Mouse (Mus musculus): ENCODE measurements around the gene Cyren. TPM values are rescaled to one million over a fixed set of nuclear protein-coding genes. Genes with fewer than 3 reads are reported as not detected.

Cyren gene
- polyA plus RNA-seq, 1 experiment: 7.9 TPM

DNA sequence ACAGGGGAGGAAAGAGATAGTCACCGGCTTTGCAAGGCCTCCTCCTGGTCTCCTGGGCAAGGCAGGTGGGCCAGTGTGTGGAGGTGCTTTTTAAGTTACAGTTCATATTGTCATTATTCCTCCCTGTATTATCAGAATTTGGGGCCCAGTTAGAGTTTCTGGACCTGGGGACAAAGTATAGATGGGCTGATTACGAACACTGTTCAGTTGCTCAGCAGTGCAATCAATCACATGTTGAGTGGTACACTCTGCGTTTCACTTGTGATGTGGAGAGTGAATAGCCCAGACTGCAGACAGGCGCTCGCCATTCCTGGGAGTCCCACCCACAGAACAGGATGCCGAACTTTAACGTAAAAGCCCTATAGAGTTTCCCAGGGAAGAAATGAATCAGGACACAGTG, 6.9 kb upstream of the Cyren start:
- Histone ChIP-seq H3K36me3 (ENCODE audit: control insufficient read depth, insufficient read depth) (peaks cover 28% of the 10 kb centered on the region), H3K4me3 (ENCODE audit: insufficient read depth, poor library complexity, severe bottlenecking) (no peak overlapping the region), H3K79me3 (ENCODE audit: low read depth) (no peaks in the 10 kb centered on the region), H3ac (ENCODE audit: control insufficient read depth, insufficient read length, low read depth) (no peak overlapping the region), H3K79me2 (ENCODE audit: control insufficient read depth, insufficient read depth) (no peaks in the 10 kb centered on the region), H3K27me3 (ENCODE audit: control insufficient read depth, insufficient read depth, insufficient read length) (no peaks in the 10 kb centered on the region)
- no peak for TF ChIP-seq CEBPB (IDR thresholded peaks at IDR 0.05; ENCODE audit: low read depth)

DNA sequence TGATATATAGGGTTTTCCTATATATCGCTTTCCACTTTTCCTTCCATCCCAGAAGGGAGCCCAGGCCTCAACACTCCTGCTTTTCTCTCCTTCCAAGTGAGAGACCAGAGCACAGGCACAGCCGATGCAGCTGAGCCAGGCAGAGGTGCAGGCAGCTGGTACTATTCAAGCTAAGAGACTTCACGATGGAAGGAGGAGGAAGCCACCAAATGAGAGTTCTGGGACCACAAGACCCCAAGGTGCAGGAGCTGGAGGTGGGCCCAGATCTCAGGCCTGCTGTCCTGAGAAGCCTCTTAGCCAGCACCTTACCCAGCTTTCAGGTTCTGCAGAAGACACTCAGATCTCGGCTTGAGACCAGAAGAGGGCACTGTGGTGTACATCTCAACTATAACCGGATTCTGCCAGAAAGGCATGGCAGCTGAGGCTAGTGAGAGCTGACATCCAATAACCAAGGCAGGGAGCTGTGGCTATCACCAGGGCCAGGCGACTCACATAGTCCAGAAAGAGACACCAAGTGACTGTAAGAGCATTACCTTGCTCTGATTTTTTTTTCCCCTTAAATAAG, 2.1 kb upstream of the Cyren start:
- H3ac ChIP-seq (ENCODE audit: control insufficient read depth, insufficient read length, low read depth): no peak overlapping the region
- no peak for TF ChIP-seq CEBPB (IDR thresholded peaks at IDR 0.05; ENCODE audit: low read depth)
- TF ChIP-seq FOSL1 (IDR thresholded peaks at IDR 0.05; ENCODE audit: insufficient read depth, low read length, poor library complexity, severe bottlenecking): no peak
- TF ChIP-seq MAX (IDR thresholded peaks at IDR 0.05): no peak
- TF ChIP-seq MYOD1 (IDR thresholded peaks at IDR 0.05; ENCODE audit: control insufficient read depth, insufficient read length, low read depth): no peak
- TF ChIP-seq CTCF (IDR thresholded peaks at IDR 0.05; ENCODE audit: control insufficient read depth, insufficient read depth, insufficient read length): no peak
- no peak for TF ChIP-seq USF1 (IDR thresholded peaks at IDR 0.05; ENCODE audit: low read depth)
- no peak for TF ChIP-seq MYOG (IDR thresholded peaks at IDR 0.05; ENCODE audit: control insufficient read depth, extremely low read depth, insufficient read length)
- no peaks in the 10 kb centered on the region for H3K27me3 ChIP-seq (ENCODE audit: control insufficient read depth, insufficient read depth, insufficient read length)
- H3K4me3 ChIP-seq (ENCODE audit: insufficient read depth, poor library complexity, severe bottlenecking): no peak overlapping the region
- peaks cover 23% of the 10 kb centered on the region for H3K79me2 ChIP-seq (ENCODE audit: control insufficient read depth, insufficient read depth)
- peaks cover 3% of the 10 kb centered on the region for H3K79me3 ChIP-seq (ENCODE audit: low read depth)
- peaks cover 32% of the 10 kb centered on the region for H3K36me3 ChIP-seq (ENCODE audit: control insufficient read depth, insufficient read depth)

DNA sequence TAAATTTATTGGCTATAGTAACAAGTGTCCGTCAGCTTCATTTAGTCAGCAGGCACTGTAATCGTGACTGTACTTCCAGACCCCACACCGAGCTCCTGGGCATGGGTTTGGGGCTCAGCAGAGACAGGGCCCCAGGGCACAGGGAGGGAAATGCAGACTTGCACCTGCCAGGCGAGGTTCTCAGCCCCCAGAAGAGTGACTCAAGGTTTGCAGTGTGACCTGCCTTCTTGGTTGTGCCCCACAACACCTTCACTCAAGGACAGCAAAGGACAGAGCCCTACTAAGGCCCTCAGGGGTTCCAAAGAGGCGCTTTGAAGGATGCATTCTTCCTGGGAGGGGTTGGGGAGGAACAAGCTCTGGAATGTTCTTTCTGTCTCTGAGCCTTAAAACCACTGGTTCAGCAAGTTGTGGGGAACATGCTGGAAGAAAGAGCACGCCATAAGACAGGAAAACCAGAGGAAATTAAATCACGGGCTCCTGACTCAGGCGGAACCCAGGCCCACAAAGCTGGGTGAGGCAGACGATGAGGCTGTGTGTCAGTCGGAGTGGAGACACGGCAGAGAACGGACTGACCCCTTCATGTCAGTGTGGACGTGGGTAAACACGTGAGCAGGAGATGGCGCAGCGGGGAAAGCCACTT, 1.4 kb upstream of the Cyren start:
- Histone ChIP-seq H3K36me3 (ENCODE audit: control insufficient read depth, insufficient read depth) (peaks cover 33% of the 10 kb centered on the region), H3ac (ENCODE audit: control insufficient read depth, insufficient read length, low read depth) (no peak overlapping the region)
- TF ChIP-seq MYOG (IDR thresholded peaks at IDR 0.05; ENCODE audit: control insufficient read depth, extremely low read depth, insufficient read length) (no peak), USF1 (IDR thresholded peaks at IDR 0.05; ENCODE audit: low read depth) (no peak), MAX (IDR thresholded peaks at IDR 0.05) (no peak), FOSL1 (IDR thresholded peaks at IDR 0.05; ENCODE audit: insufficient read depth, low read length, poor library complexity, severe bottlenecking) (no peak), MYOD1 (IDR thresholded peaks at IDR 0.05; ENCODE audit: control insufficient read depth, insufficient read length, low read depth) (no peak), CTCF (IDR thresholded peaks at IDR 0.05; ENCODE audit: control insufficient read depth, insufficient read depth, insufficient read length) (no peak), CEBPB (IDR thresholded peaks at IDR 0.05; ENCODE audit: low read depth) (no peak)

DNA sequence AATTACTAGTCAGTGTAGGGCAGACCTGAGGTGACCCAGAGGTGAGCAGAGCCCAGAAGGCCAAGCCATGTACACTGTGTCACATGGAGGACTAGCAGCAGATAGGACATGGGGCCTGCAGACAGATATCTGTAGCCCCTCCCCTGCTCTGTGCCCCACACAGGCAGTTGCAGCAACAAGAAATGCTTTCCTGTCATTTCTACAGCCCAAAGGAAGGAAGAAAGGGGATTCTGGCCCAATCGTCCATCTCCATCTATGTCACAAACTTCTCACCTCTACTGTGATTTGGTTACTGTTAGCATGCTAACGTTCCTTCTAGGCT, 1.1 kb downstream of the Cyren start:
- H3K4me3 ChIP-seq (ENCODE audit: insufficient read depth, poor library complexity, severe bottlenecking): peak overlapping the region; percentile 48

More for the DNA sequence above, 1.4 kb upstream of the Cyren start:
- Histone ChIP-seq H3K4me3 (ENCODE audit: insufficient read depth, poor library complexity, severe bottlenecking) (no peak overlapping the region), H3K79me3 (ENCODE audit: low read depth) (peaks cover 3% of the 10 kb centered on the region), H3K79me2 (ENCODE audit: control insufficient read depth, insufficient read depth) (peaks cover 23% of the 10 kb centered on the region), H3K27me3 (ENCODE audit: control insufficient read depth, insufficient read depth, insufficient read length) (no peaks in the 10 kb centered on the region)

DNA sequence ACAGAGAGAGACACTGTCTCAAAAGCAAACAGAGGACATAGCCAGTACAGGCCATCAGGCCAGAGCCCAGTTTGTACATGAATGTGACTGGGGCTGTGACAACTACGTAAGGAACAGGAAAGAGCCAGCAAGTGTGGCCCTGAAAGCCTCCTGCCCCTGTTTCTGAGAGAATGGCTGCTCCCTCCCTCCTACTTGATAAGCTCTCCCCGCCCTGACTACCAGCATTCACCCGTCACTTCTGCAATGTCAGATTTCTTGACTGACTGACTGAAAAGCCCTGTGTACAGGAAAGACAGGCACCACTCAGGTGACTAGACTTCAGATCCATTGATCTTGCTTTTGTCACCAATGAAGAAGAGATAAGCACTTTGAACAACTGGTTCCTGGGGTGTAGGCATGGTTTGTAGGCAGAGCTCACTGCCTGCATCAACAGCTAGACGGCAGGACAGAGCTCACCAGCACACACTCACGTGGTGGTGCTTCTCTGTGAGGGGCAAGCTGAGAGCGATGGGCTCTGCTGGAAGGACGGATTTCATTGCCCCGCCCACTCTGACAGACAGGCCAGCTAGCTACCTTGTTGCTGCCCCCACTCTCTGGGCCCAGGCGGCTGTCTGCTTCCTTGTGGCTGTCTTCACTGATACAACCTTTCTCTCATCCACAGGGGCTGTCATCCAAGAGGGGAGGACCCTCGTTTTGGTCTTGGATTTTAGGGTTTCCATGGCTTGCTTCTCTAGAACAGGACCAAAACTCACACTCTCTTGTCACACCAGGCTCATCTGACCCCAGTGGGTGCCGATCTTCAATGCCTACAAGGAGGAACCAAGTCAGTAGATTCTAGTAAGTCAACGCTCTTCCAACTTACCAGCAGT, 1.7 kb downstream of the Cyren start:
- Histone ChIP-seq H3ac (ENCODE audit: control insufficient read depth, insufficient read length, low read depth) (no peak overlapping the region), H3K27me3 (ENCODE audit: control insufficient read depth, insufficient read depth, insufficient read length) (no peaks in the 10 kb centered on the region), H3K79me3 (ENCODE audit: low read depth) (peaks cover 3% of the 10 kb centered on the region), H3K36me3 (ENCODE audit: control insufficient read depth, insufficient read depth) (peaks cover 31% of the 10 kb centered on the region), H3K4me3 (ENCODE audit: insufficient read depth, poor library complexity, severe bottlenecking) (no peak overlapping the region), H3K79me2 (ENCODE audit: control insufficient read depth, insufficient read depth) (peaks cover 23% of the 10 kb centered on the region)
- TF ChIP-seq MAX (IDR thresholded peaks at IDR 0.05) (no peak), CEBPB (IDR thresholded peaks at IDR 0.05; ENCODE audit: low read depth) (no peak)

More for the DNA sequence above, 1.1 kb downstream of the Cyren start:
- Histone ChIP-seq H3K79me3 (ENCODE audit: low read depth) (peaks cover 3% of the 10 kb centered on the region), H3K79me2 (ENCODE audit: control insufficient read depth, insufficient read depth) (peaks cover 23% of the 10 kb centered on the region), H3K27me3 (ENCODE audit: control insufficient read depth, insufficient read depth, insufficient read length) (no peaks in the 10 kb centered on the region), H3ac (ENCODE audit: control insufficient read depth, insufficient read length, low read depth) (peak overlapping the region; percentile 43), H3K36me3 (ENCODE audit: control insufficient read depth, insufficient read depth) (peaks cover 33% of the 10 kb centered on the region)
- TF ChIP-seq MYOG (IDR thresholded peaks at IDR 0.05; ENCODE audit: control insufficient read depth, extremely low read depth, insufficient read length) (no peak), MYOD1 (IDR thresholded peaks at IDR 0.05; ENCODE audit: control insufficient read depth, insufficient read length, low read depth) (no peak), USF1 (IDR thresholded peaks at IDR 0.05; ENCODE audit: low read depth) (no peak), MAX (IDR thresholded peaks at IDR 0.05) (no peak), CEBPB (IDR thresholded peaks at IDR 0.05; ENCODE audit: low read depth) (no peak), FOSL1 (IDR thresholded peaks at IDR 0.05; ENCODE audit: insufficient read depth, low read length, poor library complexity, severe bottlenecking) (no peak), CTCF (IDR thresholded peaks at IDR 0.05; ENCODE audit: control insufficient read depth, insufficient read depth, insufficient read length) (no peak)

All from C2C12 (cell line).